Mouse (Mus musculus): ENCODE results near the gene Chrd.

GRCm38 (mm10) chr16:20761681-20762080, 28.8 kb downstream of the Chrd start:
- TF ChIP-seq MAX (IDR thresholded peaks at IDR 0.05) (no peak), CTCF (IDR thresholded peaks at IDR 0.05; ENCODE audit: control insufficient read depth, insufficient read depth, insufficient read length) (no peak), USF1 (IDR thresholded peaks at IDR 0.05; ENCODE audit: low read depth) (no peak)
